Mouse (Mus musculus): Measurements from ENCODE around the gene Otog. TPM values are rescaled to one million over a fixed set of nuclear protein-coding genes. Genes with fewer than 3 reads are reported as not detected.

Otog gene
- polyA plus RNA-seq, 1 experiment from 2014 or later: 0.04 TPM

DNA sequence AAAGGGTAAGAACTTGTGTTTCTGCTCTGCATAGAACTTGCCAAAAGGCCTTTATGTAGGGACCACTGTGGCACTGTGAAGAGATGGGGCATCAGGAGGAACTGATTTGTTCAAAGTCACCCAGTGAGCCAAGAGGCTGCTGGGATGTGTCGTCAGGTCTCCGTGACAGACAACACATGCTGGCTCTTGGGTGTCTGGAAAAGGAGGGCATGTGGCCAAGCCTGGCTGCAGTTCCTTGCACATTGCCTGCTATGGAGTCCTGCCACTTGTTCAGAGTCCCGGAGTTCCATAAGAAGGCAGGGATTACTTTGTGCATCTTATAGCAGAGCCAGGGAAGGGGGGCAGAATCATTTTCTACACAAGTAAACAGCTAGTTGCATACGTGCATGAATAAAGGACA, 13.9 kb upstream of the Otog start:
- no peak for ATAC-seq (ENCODE audit: extremely low read depth, insufficient number of reproducible peaks, low FRiP score, low TSS enrichment)
- Histone ChIP-seq H3K36me3 (no peaks in the 10 kb centered on the region), H3K27ac (replicated peaks) (no peak overlapping the region), H3K4me3 (no peak overlapping the region), H3K27me3 (replicated peaks) (0 out of 2 replicates have a peak, but pooled peaks cover 8% of the 10 kb centered on the region), H3K9me3 (no peaks in the 10 kb centered on the region), H3K4me1 (peaks cover 14% of the 10 kb centered on the region), H3K9ac (no peak overlapping the region), H3K4me2 (no peak overlapping the region)
- WGBS: 36% methylated on average over 4 of the region's 4 CpGs

DNA sequence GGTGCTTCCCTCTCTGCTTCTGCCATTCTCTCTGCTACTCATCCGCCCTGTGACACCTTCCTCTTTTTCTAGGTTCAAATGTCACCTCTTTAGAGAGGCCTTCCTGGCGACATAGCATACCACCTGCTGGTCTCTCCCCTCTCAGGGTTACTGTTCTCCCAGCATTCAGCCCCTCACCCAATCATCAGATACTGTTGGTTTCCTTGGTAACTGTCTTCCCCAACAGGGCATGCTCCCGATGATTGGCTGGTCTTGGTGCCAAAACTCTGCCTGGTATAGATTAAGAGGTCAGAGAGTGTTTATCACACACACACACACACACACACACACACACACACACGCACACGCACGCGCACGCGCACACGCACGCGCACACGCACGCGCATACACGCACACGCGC, 4.8 kb upstream of the Otog start:
- Histone ChIP-seq H3K36me3 (no peaks in the 10 kb centered on the region), H3K4me3 (no peak overlapping the region), H3K27ac (replicated peaks) (no peak overlapping the region), H3K4me2 (no peak overlapping the region), H3K9ac (no peak overlapping the region), H3K27me3 (replicated peaks) (peaks cover 4% of the 10 kb centered on the region; the same call in 1 of the 2 replicates), H3K4me1 (peaks cover 11% of the 10 kb centered on the region), H3K9me3 (no peaks in the 10 kb centered on the region)
- WGBS: 64% methylated on average over 18 of the region's 18 CpGs
- no peak for ATAC-seq (ENCODE audit: extremely low read depth, insufficient number of reproducible peaks, low FRiP score, low TSS enrichment)

DNA sequence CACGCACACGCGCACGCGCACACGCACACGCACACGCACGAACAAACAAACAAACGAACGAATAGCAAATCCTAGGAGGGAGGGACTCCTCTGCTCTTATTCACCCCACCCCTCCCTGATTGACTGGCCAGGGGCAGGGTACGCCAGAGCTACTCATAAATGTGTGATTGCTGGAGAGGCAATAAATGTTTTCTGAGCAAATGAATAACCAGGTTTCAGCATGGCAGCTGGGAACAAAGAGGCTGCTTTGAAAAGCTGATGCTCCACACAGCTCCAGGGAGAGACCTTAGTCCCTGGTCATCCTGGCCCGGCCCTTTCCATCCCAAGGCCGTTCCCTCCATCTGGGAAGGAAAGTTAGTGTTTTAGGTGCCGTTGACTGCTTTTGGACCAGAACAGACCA, 4.4 kb upstream of the Otog start:
- H3K9me3 ChIP-seq: no peaks in the 10 kb centered on the region
- 80% methylated on average over 15 of the region's 15 CpGs for WGBS
- peaks cover 4% of the 10 kb centered on the region; the same call in 1 of the 2 replicates for H3K27me3 ChIP-seq (replicated peaks)
- H3K36me3 ChIP-seq: no peaks in the 10 kb centered on the region
- H3K4me1 ChIP-seq: peaks cover 11% of the 10 kb centered on the region
- no peak for ATAC-seq (ENCODE audit: extremely low read depth, insufficient number of reproducible peaks, low FRiP score, low TSS enrichment)
- H3K27ac ChIP-seq (replicated peaks): no peak overlapping the region
- no peak overlapping the region for H3K4me3 ChIP-seq
- no peak overlapping the region for H3K4me2 ChIP-seq
- H3K9ac ChIP-seq: no peak overlapping the region

DNA sequence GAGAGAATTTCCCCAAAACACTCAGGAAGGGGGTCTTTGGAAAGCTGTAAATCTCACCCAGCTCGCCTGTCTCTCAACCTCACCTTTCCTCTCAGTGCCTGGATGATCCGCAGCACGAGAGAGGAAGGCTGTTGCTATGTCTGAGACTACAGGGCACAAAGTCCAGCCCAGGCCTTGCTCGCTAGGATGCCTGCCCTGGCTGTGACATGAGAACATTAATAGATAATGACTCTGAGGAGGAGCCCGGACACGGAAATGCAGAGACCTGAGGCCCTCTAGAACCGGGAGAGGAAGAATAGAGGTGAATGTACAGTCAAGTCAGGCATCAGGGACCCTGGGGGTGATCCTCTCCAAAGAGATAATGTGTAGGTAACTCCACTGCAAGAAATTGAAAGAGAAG, 3.6 kb upstream of the Otog start:
- no peak for ATAC-seq (ENCODE audit: extremely low read depth, insufficient number of reproducible peaks, low FRiP score, low TSS enrichment)
- Histone ChIP-seq H3K36me3 (no peaks in the 10 kb centered on the region), H3K4me2 (peak overlapping the region; percentile 39), H3K27me3 (replicated peaks) (peaks cover 4% of the 10 kb centered on the region; the same call in 1 of the 2 replicates), H3K4me3 (no peak overlapping the region), H3K27ac (replicated peaks) (no peak overlapping the region), H3K9me3 (no peaks in the 10 kb centered on the region), H3K9ac (0 out of 2 replicates have a peak overlapping the region, but pooled peaks have one; percentile 34), H3K4me1 (peaks cover 11% of the 10 kb centered on the region)
- WGBS: 45% methylated on average over 7 of the region's 7 CpGs

DNA sequence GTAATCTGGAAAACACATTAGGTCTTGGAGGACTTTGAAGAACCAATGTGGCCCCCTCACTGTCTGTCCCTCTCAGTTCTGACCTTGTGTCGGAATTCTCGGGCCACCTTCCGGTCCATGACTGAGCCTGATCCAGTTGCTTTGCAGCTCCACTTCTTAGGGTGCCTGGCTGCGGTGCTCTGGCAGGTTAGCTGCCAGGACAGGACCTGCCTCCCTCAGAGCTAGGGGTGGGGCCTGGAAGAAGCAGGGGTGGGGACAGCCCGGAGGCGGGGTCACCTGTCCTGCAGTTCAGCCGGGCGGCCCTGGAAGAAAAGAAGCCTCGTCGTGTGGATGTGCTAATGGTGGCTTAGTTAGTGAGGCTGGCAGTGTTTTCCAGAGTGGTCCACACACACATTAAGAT, 2.4 kb upstream of the Otog start, which contains the start of gene Ush1c:
Gene Ush1c (minus strand): TSS at position 158 of the 400 bp plus-strand sequence.
- H3K36me3 ChIP-seq: no peaks in the 10 kb centered on the region
- no peaks in the 10 kb centered on the region for H3K9me3 ChIP-seq
- peak within 1 kb of the TSS; percentile 39 for H3K4me2 ChIP-seq
- peak within 1 kb of the TSS; percentile 13; the same call in 1 of the 2 replicates for H3K4me3 ChIP-seq
- ATAC-seq (ENCODE audit: extremely low read depth, insufficient number of reproducible peaks, low FRiP score, low TSS enrichment): no peak
- peak within 1 kb of the TSS; percentile 34; the same call in 1 of the 2 replicates for H3K9ac ChIP-seq
- peaks cover 4% of the 10 kb centered on the region; the same call in 1 of the 2 replicates for H3K27me3 ChIP-seq (replicated peaks)
- WGBS: 13% methylated on average over 10 of the region's 10 CpGs
- H3K4me1 ChIP-seq: peaks cover 11% of the 10 kb centered on the region
- H3K27ac ChIP-seq (replicated peaks): no peak within 1 kb of the TSS

DNA sequence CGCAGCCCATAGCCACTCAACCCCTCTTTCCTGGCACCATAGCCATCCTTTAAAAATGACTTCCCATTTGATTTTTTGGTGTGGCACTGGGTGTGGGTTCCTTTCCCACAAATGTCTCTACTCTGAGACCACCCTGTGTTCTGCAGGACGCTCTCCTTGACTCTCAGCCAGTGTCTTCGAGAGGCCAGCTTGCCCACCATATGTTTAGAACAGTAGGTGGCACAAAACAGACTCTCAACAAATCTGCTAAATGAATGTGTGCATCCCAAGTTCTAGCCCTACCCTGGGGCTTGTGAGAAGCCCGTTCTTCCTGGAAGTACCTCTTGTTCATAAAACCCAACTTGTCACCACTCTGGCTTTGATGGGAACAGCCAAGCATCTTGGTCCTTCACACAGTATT, 696 bp upstream of the Otog start:
- H3K9me3 ChIP-seq: no peaks in the 10 kb centered on the region
- no peak overlapping the region for H3K4me3 ChIP-seq
- WGBS: 76% methylated on average over 4 of the region's 4 CpGs
- no peak overlapping the region for H3K9ac ChIP-seq
- peaks cover 11% of the 10 kb centered on the region for H3K4me1 ChIP-seq
- H3K27me3 ChIP-seq (replicated peaks): peaks cover 4% of the 10 kb centered on the region; the same call in 1 of the 2 replicates
- no peak for ATAC-seq (ENCODE audit: extremely low read depth, insufficient number of reproducible peaks, low FRiP score, low TSS enrichment)
- H3K36me3 ChIP-seq: no peaks in the 10 kb centered on the region
- no peak overlapping the region for H3K27ac ChIP-seq (replicated peaks)
- no peak overlapping the region for H3K4me2 ChIP-seq

DNA sequence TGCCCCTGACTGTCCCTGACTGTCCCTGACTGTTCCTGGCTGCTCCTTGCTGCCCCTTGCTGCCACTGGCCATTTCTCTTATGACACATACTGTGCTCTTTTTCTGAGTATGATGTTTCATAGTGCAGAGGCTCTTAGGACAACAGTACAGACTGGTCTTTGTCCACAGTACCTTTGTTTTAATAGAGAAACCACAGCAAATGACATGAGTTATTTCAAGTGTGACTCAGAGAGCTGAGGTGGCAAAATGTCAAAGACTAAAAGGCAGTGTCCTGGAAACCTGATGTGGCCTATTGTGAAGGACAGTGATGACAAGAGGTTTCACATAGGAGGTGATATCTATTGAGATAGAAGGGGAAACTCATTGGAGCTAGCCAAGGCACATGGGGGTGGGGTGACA, 6.1 kb downstream of the Otog start:
- Histone ChIP-seq H3K27ac (replicated peaks) (no peak overlapping the region), H3K9me3 (no peaks in the 10 kb centered on the region), H3K4me3 (no peak overlapping the region), H3K9ac (no peak overlapping the region), H3K4me1 (peaks cover 6% of the 10 kb centered on the region), H3K36me3 (no peaks in the 10 kb centered on the region), H3K27me3 (replicated peaks) (peaks cover 23% of the 10 kb centered on the region; the same call in 1 of the 2 replicates), H3K4me2 (no peak overlapping the region)
- no peak for ATAC-seq (ENCODE audit: extremely low read depth, insufficient number of reproducible peaks, low FRiP score, low TSS enrichment)

DNA sequence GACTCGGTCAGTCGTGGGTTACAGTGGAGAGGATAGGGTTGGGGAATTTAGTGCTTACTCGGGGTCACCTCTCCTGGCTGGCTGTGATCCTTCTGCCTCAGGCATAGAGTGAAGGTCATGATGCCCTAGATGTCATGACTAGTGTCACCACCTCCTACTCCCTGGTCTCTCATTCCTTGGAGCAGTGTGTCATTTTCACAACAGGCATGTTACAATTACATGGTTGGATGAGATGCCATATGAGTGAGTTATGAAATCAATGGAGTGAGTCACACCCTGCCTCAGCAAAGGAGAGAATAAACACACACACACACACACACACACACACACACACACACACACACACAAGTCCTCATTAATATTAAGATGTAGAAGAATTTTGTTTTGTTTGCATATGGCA, 6.8 kb downstream of the Otog start:
- Histone ChIP-seq H3K4me1 (peaks cover 6% of the 10 kb centered on the region), H3K9me3 (no peaks in the 10 kb centered on the region), H3K9ac (no peak overlapping the region), H3K27ac (replicated peaks) (no peak overlapping the region), H3K4me2 (no peak overlapping the region), H3K4me3 (no peak overlapping the region), H3K27me3 (replicated peaks) (peaks cover 23% of the 10 kb centered on the region; the same call in 1 of the 2 replicates), H3K36me3 (no peaks in the 10 kb centered on the region)
- no peak for ATAC-seq (ENCODE audit: extremely low read depth, insufficient number of reproducible peaks, low FRiP score, low TSS enrichment)
- WGBS: 85% methylated on average over 3 of the region's 3 CpGs

DNA sequence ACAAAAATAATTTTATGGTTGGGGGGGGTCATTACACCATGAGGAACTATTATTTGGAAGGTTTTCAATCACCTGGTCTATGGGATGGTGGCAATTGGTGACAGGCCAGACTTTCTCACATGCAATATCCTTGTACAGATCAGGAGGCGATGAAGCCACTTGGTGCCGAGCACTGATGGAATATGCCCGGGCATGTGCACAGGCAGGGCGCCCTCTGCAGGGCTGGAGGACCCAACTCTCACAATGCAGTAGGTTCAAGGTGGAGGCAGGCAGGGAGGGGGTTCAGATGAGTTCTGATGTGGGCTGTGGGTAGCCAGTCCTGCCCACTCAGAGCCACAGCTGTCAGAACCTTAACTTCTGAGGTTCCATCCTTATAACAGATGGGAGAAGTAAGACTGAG, 11.1 kb downstream of the Otog start:
- Histone ChIP-seq H3K27ac (replicated peaks) (no peak overlapping the region), H3K36me3 (no peaks in the 10 kb centered on the region), H3K4me1 (peaks cover 12% of the 10 kb centered on the region), H3K4me3 (no peak overlapping the region), H3K27me3 (replicated peaks) (peaks cover 35% of the 10 kb centered on the region), H3K9ac (no peak overlapping the region), H3K4me2 (no peak overlapping the region), H3K9me3 (no peaks in the 10 kb centered on the region)
- WGBS: 76% methylated on average over 4 of the region's 4 CpGs
- no peak for ATAC-seq (ENCODE audit: extremely low read depth, insufficient number of reproducible peaks, low FRiP score, low TSS enrichment)

DNA sequence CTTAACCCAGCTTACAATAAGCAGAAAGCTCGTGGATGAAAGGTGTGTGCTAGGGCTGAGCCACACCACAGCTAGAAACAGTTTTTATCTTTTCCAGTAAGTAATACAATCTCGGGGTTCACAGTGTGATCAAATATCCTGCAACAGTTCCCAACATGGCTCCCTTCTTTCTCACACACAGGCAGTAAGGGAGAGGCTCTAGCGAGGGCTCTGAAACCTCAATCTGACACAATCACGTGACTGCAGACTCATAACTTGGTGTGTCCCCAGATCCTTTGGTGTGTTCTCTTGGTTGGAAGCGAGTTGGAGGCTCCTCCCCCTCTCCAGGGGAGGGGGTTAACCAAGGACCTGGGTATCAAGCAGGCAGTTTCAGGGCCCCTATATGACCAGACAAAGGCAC, 35.4 kb downstream of the Otog start:
- 58% methylated on average over 5 of the region's 5 CpGs for WGBS
- H3K4me1 ChIP-seq: no peaks in the 10 kb centered on the region
- no peak overlapping the region for H3K4me3 ChIP-seq
- no peak overlapping the region for H3K4me2 ChIP-seq
- no peaks in the 10 kb centered on the region for H3K9me3 ChIP-seq
- no peaks in the 10 kb centered on the region for H3K36me3 ChIP-seq
- no peak for ATAC-seq (ENCODE audit: extremely low read depth, insufficient number of reproducible peaks, low FRiP score, low TSS enrichment)
- no peak overlapping the region for H3K9ac ChIP-seq
- H3K27me3 ChIP-seq (replicated peaks): peaks cover 60% of the 10 kb centered on the region
- no peak overlapping the region for H3K27ac ChIP-seq (replicated peaks)

DNA sequence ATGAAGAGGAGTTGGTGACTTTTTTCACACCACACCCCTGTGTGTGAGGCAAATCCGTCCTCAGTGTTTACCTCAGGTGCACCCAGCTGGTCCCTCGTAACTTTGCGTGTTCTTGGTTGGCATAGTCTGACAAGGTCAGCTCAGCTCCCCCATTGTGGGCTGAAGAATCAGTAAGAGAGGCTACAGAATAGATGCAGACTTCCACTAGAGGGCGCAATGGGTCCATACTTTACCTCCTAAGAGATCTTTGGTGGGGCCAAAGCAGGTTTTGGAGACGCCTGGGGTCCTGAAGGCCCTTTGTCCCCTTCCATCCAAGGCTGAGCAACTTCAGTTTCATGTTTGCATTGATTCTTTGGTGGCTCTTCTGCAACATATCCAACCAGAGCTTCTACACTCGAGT, 39.2 kb downstream of the Otog start:
- 24% methylated on average over 6 of the region's 6 CpGs for WGBS
- Histone ChIP-seq H3K27ac (replicated peaks) (no peak overlapping the region), H3K36me3 (no peaks in the 10 kb centered on the region), H3K9me3 (no peaks in the 10 kb centered on the region), H3K4me1 (peaks cover 10% of the 10 kb centered on the region), H3K4me3 (no peak overlapping the region), H3K27me3 (replicated peaks) (peaks cover 78% of the 10 kb centered on the region), H3K4me2 (no peak overlapping the region), H3K9ac (no peak overlapping the region)
- ATAC-seq (ENCODE audit: extremely low read depth, insufficient number of reproducible peaks, low FRiP score, low TSS enrichment): no peak

DNA sequence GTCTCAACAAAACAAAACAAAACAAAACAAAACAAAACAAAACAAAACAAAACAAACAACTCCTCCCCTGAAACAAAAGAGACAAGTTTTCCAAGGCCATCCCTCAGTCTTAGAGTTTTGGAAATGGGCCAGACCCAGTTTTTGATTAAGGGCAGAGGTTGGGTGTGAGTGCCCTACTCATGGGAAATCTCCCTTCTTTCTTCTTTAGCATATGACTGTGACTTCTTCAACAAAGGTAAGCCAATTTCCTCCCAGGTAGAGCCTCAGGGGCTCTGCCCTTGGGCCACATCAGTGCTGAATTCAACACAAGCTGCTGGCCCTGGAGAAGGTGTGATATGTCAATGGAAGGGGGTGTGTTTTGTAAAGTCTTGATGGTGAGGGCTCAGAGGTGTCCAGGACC, 40.1 kb downstream of the Otog start:
- Histone ChIP-seq H3K36me3 (no peaks in the 10 kb centered on the region), H3K4me3 (no peak overlapping the region), H3K4me2 (no peak overlapping the region), H3K4me1 (peaks cover 10% of the 10 kb centered on the region), H3K9me3 (no peaks in the 10 kb centered on the region), H3K9ac (no peak overlapping the region), H3K27ac (replicated peaks) (no peak overlapping the region), H3K27me3 (replicated peaks) (peaks cover 83% of the 10 kb centered on the region)
- no peak for ATAC-seq (ENCODE audit: extremely low read depth, insufficient number of reproducible peaks, low FRiP score, low TSS enrichment)
